Comparison of ENCODE assay signal across 17 mouse cellular contexts in the genomic region with DNA sequence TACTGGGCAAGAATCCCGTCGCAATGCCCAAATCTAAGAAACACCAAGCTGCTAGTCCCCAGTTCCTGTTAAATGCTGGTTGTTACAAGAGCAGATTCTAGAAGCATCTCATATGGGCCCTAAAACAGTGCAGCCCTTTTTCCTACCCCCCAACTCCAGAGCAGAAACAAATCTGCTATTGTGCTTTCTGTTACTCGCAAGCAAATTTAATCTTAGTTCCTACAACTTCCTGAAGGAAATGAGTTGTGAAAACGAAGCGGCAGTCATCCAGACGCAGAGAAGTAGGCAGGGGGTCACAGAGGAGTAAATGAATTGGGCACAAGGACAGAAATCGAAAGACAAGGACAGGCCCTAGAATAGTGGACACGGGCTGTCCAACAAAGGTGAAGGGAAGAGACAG.
A peak's percentile ranks its signal among the peaks of the same experiment; 100 is the strongest.
DNase-seq lines count a peak whose midpoint lies in the region; ATAC-seq lines count a peak whose summit lies in the region.
"Had no signal": no experiment of that assay in that cellular context is flagged by ENCODE, and none has a peak within 500 bp of the region (broad histone marks: within the 10 kb centered on the region; RNA-seq: fewer than 3 reads in every experiment).

No protein-coding gene starts in this region.

- ATAC-seq in heart, embryonic 14.5 days (ENCODE audit: insufficient number of reproducible peaks, insufficient read depth, low FRiP score, low read depth) = no peak
- no peak for ATAC-seq in lung, embryonic 15.5 days (ENCODE audit: borderline replicate concordance, extremely low read depth, low FRiP score, low TSS enrichment)
- no peak for ATAC-seq in limb, embryonic 11.5 days (ENCODE audit: insufficient number of reproducible peaks, low FRiP score, low TSS enrichment, low read depth)
- ATAC-seq: hindbrain, postnatal 0 days had no signal

- H3K27ac ChIP-seq in heart, embryonic 14.5 days (replicated peaks in 1 of 2; ENCODE audit: control insufficient read depth in 1 of 2, insufficient read depth in 1 of 2, low read depth in 2 of 2, low read length in 2 of 2) = no peak overlapping the region; a peak in 1 of 4 replicates
- peak overlapping the region; percentile 66 for H3K27ac ChIP-seq in lung, embryonic 15.5 days
- H3K27ac ChIP-seq in limb, embryonic 11.5 days (replicated peaks; ENCODE audit: low read depth, low read length) = 0 out of 2 replicates have a peak overlapping the region, but pooled peaks have one; percentile 2
- H3K27ac ChIP-seq: forebrain, embryonic 12.5 days; hindbrain, postnatal 0 days; kidney, postnatal 0 days; stomach, postnatal 0 days had no signal

- 57% methylated on average over 8 of the region's 8 CpGs for WGBS in heart, embryonic 14.5 days
- 37% methylated on average over 8 of the region's 8 CpGs for WGBS in lung, embryonic 15.5 days
- 45% methylated on average over 8 of the region's 8 CpGs for WGBS in limb, embryonic 11.5 days

- no peak for DNase-seq in heart, postnatal 10 days
- no peak for DNase-seq in lung, postnatal 14 days
- no peak for DNase-seq in limb, embryonic 11.5 days (ENCODE audit: low spot score)
- no peak for DNase-seq in layer of hippocampus, adult 9-10 months (ENCODE audit: low spot score)
- no peak for DNase-seq in urinary bladder, adult 18-20 months (ENCODE audit: low spot score in 2 of 2)
- DNase-seq: adrenal gland, postnatal 25 days; cerebellum, postnatal 36 days; left cerebral cortex, postnatal 4 days; right cerebral cortex, adult 18-20 months had no signal

- no peaks in the 10 kb centered on the region for H3K36me3 ChIP-seq in heart, embryonic 14.5 days (ENCODE audit: control insufficient read depth, insufficient read depth, low read length)
- no peaks in the 10 kb centered on the region for H3K36me3 ChIP-seq in lung, embryonic 15.5 days
- H3K36me3 ChIP-seq in limb, embryonic 11.5 days (ENCODE audit: control insufficient read depth, insufficient read depth, low read length) = no peaks in the 10 kb centered on the region
- no peaks in the 10 kb centered on the region for H3K36me3 ChIP-seq in megakaryocyte, embryonic 14.5 days (replicated peaks; ENCODE audit: low read length)
- H3K36me3 ChIP-seq: forebrain, embryonic 12.5 days; G1E had no signal

- peaks cover 3% of the 10 kb centered on the region; the same call in 1 of the 2 replicates for H3K9me3 ChIP-seq in heart, embryonic 14.5 days (ENCODE audit: control insufficient read depth, low read length)
- H3K9me3 ChIP-seq in lung, embryonic 15.5 days = no peaks in the 10 kb centered on the region
- no peaks in the 10 kb centered on the region for H3K9me3 ChIP-seq in limb, embryonic 11.5 days (ENCODE audit: control insufficient read depth, low read length)
- peaks cover 21% of the 10 kb centered on the region for H3K9me3 ChIP-seq in megakaryocyte, embryonic 14.5 days
- H3K9me3 ChIP-seq: forebrain, embryonic 12.5 days had no signal

- peaks cover 11 to 19% of the 10 kb centered on the region in 2 experiments for H3K4me1 ChIP-seq in heart, embryonic 14.5 days (ENCODE audit: control insufficient read depth in 2 of 2, insufficient read depth in 2 of 2, low read length in 2 of 2)
- peaks cover 20% of the 10 kb centered on the region for H3K4me1 ChIP-seq in lung, embryonic 15.5 days
- H3K4me1 ChIP-seq in limb, embryonic 11.5 days (ENCODE audit: control insufficient read depth, insufficient read depth, low read length) = no peaks in the 10 kb centered on the region
- H3K4me1 ChIP-seq in megakaryocyte, embryonic 14.5 days = peaks cover 35% of the 10 kb centered on the region
- H3K4me1 ChIP-seq: forebrain, embryonic 12.5 days had no signal

- H3K4me3 ChIP-seq in heart, embryonic 14.5 days (ENCODE audit: control insufficient read depth in 1 of 2, insufficient read depth in 1 of 2, low read depth in 1 of 2, low read length in 2 of 2) = no peak overlapping the region
- H3K4me3 ChIP-seq in lung, embryonic 15.5 days = no peak overlapping the region
- H3K4me3 ChIP-seq in limb, embryonic 11.5 days (ENCODE audit: low read depth, low read length) = no peak overlapping the region
- peak overlapping the region; percentile 88 for H3K4me3 ChIP-seq in megakaryocyte, embryonic 14.5 days (replicated peaks)
- H3K4me3 ChIP-seq: forebrain, embryonic 12.5 days had no signal

- peaks cover 5% of the 10 kb centered on the region; the same call in 1 of the 2 replicates for H3K27me3 ChIP-seq in heart, embryonic 14.5 days (ENCODE audit: control insufficient read depth, insufficient read depth, low read length)
- no peaks in the 10 kb centered on the region; the same call in 1 of the 2 replicates for H3K27me3 ChIP-seq in lung, embryonic 15.5 days
- H3K27me3 ChIP-seq in limb, embryonic 11.5 days (ENCODE audit: control insufficient read depth, insufficient read depth, low read length) = no peaks in the 10 kb centered on the region
- H3K27me3 ChIP-seq in megakaryocyte, embryonic 14.5 days (replicated peaks) = peaks cover 67% of the 10 kb centered on the region

- H3K4me2 ChIP-seq in heart, embryonic 14.5 days (ENCODE audit: low read length) = 0 out of 2 replicates have a peak overlapping the region, but pooled peaks have one; percentile 1
- H3K4me2 ChIP-seq in lung, embryonic 15.5 days = peak overlapping the region; percentile 11; the same call in 1 of the 2 replicates
- H3K4me2 ChIP-seq in limb, embryonic 11.5 days (ENCODE audit: low read depth, severe bottlenecking) = no peak overlapping the region
- H3K4me2 ChIP-seq: forebrain, embryonic 12.5 days had no signal

- intact Hi-C loops in heart, postnatal 10 days (cut with DNase I) = loop anchor here (10.0 kb wide), 1 partner anchor 1006 kb away; no protein-coding TSS in a partner anchor

- H3K9ac ChIP-seq in heart, embryonic 14.5 days (ENCODE audit: low read length) = no peak overlapping the region
- no peak overlapping the region for H3K9ac ChIP-seq in lung, embryonic 15.5 days
- H3K9ac ChIP-seq in limb, embryonic 11.5 days (ENCODE audit: low read length) = no peak overlapping the region
- H3K9ac ChIP-seq: forebrain, embryonic 12.5 days had no signal

Comparison
In these comparisons a context has a peak if more than half of its experiments do, and no peak if none do; other contexts are left out.
1. H3K27ac ChIP-seq: peak in lung, embryonic 15.5 days (single experiment) and limb, embryonic 11.5 days (single experiment); none in heart, embryonic 14.5 days (0 of 2).